8 mouse cellular contexts compared by ENCODE assay signal in genomic region chr9:44379054-44379834, GRCm38 (mm10). TPM values are rescaled to one million over a fixed set of nuclear protein-coding genes. Genes with fewer than 3 reads are reported as not detected.
DNase-seq lines count a peak whose midpoint lies in the region; ATAC-seq and TF ChIP-seq lines count a peak whose summit lies in the region.

Gene Hyou1 (plus strand): TSS chr9:44379490.

- peak within 1 kb of the TSS; percentile 97 for H3K4me2 ChIP-seq in forebrain, embryonic 12.5 days
- peak within 1 kb of the TSS; percentile 87 for H3K4me2 ChIP-seq in heart, postnatal 0 days (ENCODE audit: low read depth, low read length)
- peak within 1 kb of the TSS; percentile 95 for H3K4me2 ChIP-seq in liver, embryonic 16.5 days (ENCODE audit: low read depth, low read length)
- peak within 1 kb of the TSS; percentile 98 for H3K4me2 ChIP-seq in neural tube, embryonic 13.5 days

- peak within 1 kb of the TSS; percentile 98 for H3K4me3 ChIP-seq in E14TG2a.4 (replicated peaks; ENCODE audit: low read length)
- peak within 1 kb of the TSS; percentile 90 for H3K4me3 ChIP-seq in forebrain, embryonic 12.5 days (replicated peaks)
- H3K4me3 ChIP-seq in heart, postnatal 0 days (ENCODE audit: low read depth, low read length): peak within 1 kb of the TSS; percentile 62
- peak within 1 kb of the TSS; percentile 84 for H3K4me3 ChIP-seq in liver, embryonic 16.5 days (ENCODE audit: low read depth, low read length)
- H3K4me3 ChIP-seq in neural tube, embryonic 13.5 days: peak within 1 kb of the TSS; percentile 85
- H3K4me3 ChIP-seq in testis, adult 2 months (ENCODE audit: control insufficient read depth, low read depth, low read length): peak within 1 kb of the TSS; percentile 98

- no peaks in the 10 kb centered on the region for H3K27me3 ChIP-seq in E14TG2a.4 (ENCODE audit: insufficient read depth, low read length)
- H3K27me3 ChIP-seq in forebrain, embryonic 12.5 days: no peaks in the 10 kb centered on the region
- H3K27me3 ChIP-seq in heart, postnatal 0 days (ENCODE audit: control insufficient read depth, insufficient read depth, low read length): no peaks in the 10 kb centered on the region
- H3K27me3 ChIP-seq in liver, embryonic 16.5 days (ENCODE audit: control insufficient read depth, insufficient read depth, low read depth, low read length): no peaks in the 10 kb centered on the region
- H3K27me3 ChIP-seq in neural tube, embryonic 13.5 days: no peaks in the 10 kb centered on the region
- H3K27me3 ChIP-seq in testis, adult 2 months (ENCODE audit: control insufficient read depth, insufficient read depth, low read length): no peaks in the 10 kb centered on the region

- peaks cover 66% of the 10 kb centered on the region for H3K36me3 ChIP-seq in E14TG2a.4 (ENCODE audit: insufficient read depth, low read length)
- H3K36me3 ChIP-seq in forebrain, embryonic 12.5 days (replicated peaks): peaks cover 31% of the 10 kb centered on the region
- peaks cover 37% of the 10 kb centered on the region for H3K36me3 ChIP-seq in heart, postnatal 0 days (replicated peaks; ENCODE audit: control insufficient read depth, insufficient read depth, low read length)
- H3K36me3 ChIP-seq in liver, embryonic 16.5 days (ENCODE audit: control insufficient read depth, insufficient read depth): peaks cover 16% of the 10 kb centered on the region
- peaks cover 36% of the 10 kb centered on the region for H3K36me3 ChIP-seq in neural tube, embryonic 13.5 days
- peaks cover 5% of the 10 kb centered on the region for H3K36me3 ChIP-seq in testis, adult 2 months (ENCODE audit: control insufficient read depth, insufficient read depth, low read length)

- TF ChIP-seq CTCF in E14TG2a.4 (conservative IDR thresholded peaks at IDR 0.05; ENCODE audit: low read length): no peak
- peak; percentile 37 for TF ChIP-seq CTCF in heart, postnatal 0 days (IDR thresholded peaks at IDR 0.05; ENCODE audit: low read depth)
- TF ChIP-seq CTCF in testis, adult 2 months (IDR thresholded peaks at IDR 0.05; ENCODE audit: control insufficient read depth, insufficient read depth, insufficient replicate concordance, low read depth, low read length): 0 out of 2 replicates have a peak, but pooled peaks have one; percentile 1

- peak; percentile 96 for DNase-seq in c-Kit-positive CD71-positive TER-119-positive erythroid progenitor cells, embryonic 14.5 days (ENCODE audit: low spot score)
- peak; percentile 97 for DNase-seq in heart, postnatal 0 days (ENCODE audit: low spot score)
- DNase-seq in kidney, postnatal 4 days: peak; percentile 99

- peak; percentile 74 for TF ChIP-seq POLR2A in testis, adult 2 months (IDR thresholded peaks at IDR 0.05; ENCODE audit: control insufficient read depth, low read depth, low read length)

- peak; percentile 99 for ATAC-seq in forebrain, embryonic 12.5 days (ENCODE audit: low FRiP score)
- peak; percentile 99 for ATAC-seq in heart, postnatal 0 days (ENCODE audit: insufficient read depth, low read depth)
- peak; percentile 98 for ATAC-seq in liver, embryonic 16.5 days (ENCODE audit: low read depth)
- ATAC-seq in neural tube, embryonic 13.5 days (ENCODE audit: low read depth): peak; percentile 97

- WGBS in forebrain, embryonic 12.5 days: under 1% methylated on average over 82 of the region's 83 CpGs
- 0% methylated on average over 82 of the region's 83 CpGs for WGBS in heart, postnatal 0 days
- under 1% methylated on average over 82 of the region's 83 CpGs for WGBS in liver, embryonic 16.5 days (ENCODE audit: insufficient replicate concordance)
- under 1% methylated on average over 83 of the region's 83 CpGs for WGBS in neural tube, embryonic 13.5 days

- no peaks in the 10 kb centered on the region for H3K9me3 ChIP-seq in E14TG2a.4 (ENCODE audit: low read length)
- no peaks in the 10 kb centered on the region for H3K9me3 ChIP-seq in forebrain, embryonic 12.5 days
- no peaks in the 10 kb centered on the region for H3K9me3 ChIP-seq in heart, postnatal 0 days (replicated peaks; ENCODE audit: control insufficient read depth, low read length)
- H3K9me3 ChIP-seq in liver, embryonic 16.5 days (replicated peaks; ENCODE audit: control insufficient read depth, low read length): no peaks in the 10 kb centered on the region
- no peaks in the 10 kb centered on the region for H3K9me3 ChIP-seq in neural tube, embryonic 13.5 days

- peak within 1 kb of the TSS; percentile 85 for H3K27ac ChIP-seq in forebrain, embryonic 12.5 days
- H3K27ac ChIP-seq in heart, postnatal 0 days (ENCODE audit: low read depth): peak within 1 kb of the TSS; percentile 73
- H3K27ac ChIP-seq in liver, embryonic 16.5 days (ENCODE audit: low read length): peak within 1 kb of the TSS; percentile 82
- peak within 1 kb of the TSS; percentile 95 for H3K27ac ChIP-seq in neural tube, embryonic 13.5 days (replicated peaks)
- peak within 1 kb of the TSS; percentile 98 for H3K27ac ChIP-seq in testis, adult 2 months (ENCODE audit: control insufficient read depth, insufficient read depth, low read depth, low read length)

- H3K9ac ChIP-seq in forebrain, embryonic 12.5 days: peak within 1 kb of the TSS; percentile 92
- peak within 1 kb of the TSS; percentile 78 for H3K9ac ChIP-seq in heart, postnatal 0 days (replicated peaks; ENCODE audit: low read depth, low read length)
- peak within 1 kb of the TSS; percentile 85 for H3K9ac ChIP-seq in liver, embryonic 16.5 days (ENCODE audit: low read depth, low read length)
- peak within 1 kb of the TSS; percentile 97 for H3K9ac ChIP-seq in neural tube, embryonic 13.5 days

- TF ChIP-seq EP300 in heart, postnatal 0 days (IDR thresholded peaks at IDR 0.05; ENCODE audit: low read depth): peak; percentile 15; the same call in 1 of the 2 replicates

- peaks cover 61% of the 10 kb centered on the region for H3K4me1 ChIP-seq in E14TG2a.4 (replicated peaks; ENCODE audit: low read depth, low read length)
- peaks cover 17% of the 10 kb centered on the region for H3K4me1 ChIP-seq in forebrain, embryonic 12.5 days
- H3K4me1 ChIP-seq in heart, postnatal 0 days (ENCODE audit: control insufficient read depth, insufficient read depth): peaks cover 15% of the 10 kb centered on the region
- H3K4me1 ChIP-seq in liver, embryonic 16.5 days (ENCODE audit: control insufficient read depth, low read depth, low read length): peaks cover 19% of the 10 kb centered on the region
- peaks cover 31% of the 10 kb centered on the region for H3K4me1 ChIP-seq in neural tube, embryonic 13.5 days (replicated peaks)
- peaks cover 3% of the 10 kb centered on the region for H3K4me1 ChIP-seq in testis, adult 2 months (ENCODE audit: control insufficient read depth, insufficient read depth, low read length)

RNA-seq across cellular contexts. Expression of gene Hyou1, which starts in this region (rescaled TPM):
- 26.7 and 35.8 TPM in 2 replicates for polyA plus RNA-seq in forebrain, embryonic 12.5 days (2016; fragmentation: Nextera tagmentation; extraction: Ambion mirVana)
- total RNA-seq in heart, postnatal 0 days (2014; rRNA removed; ENCODE audit: low replicate concordance): 35.5 and 37.8 TPM in 2 replicates
- 5.4 and 5.9 TPM in 2 replicates for polyA plus RNA-seq in heart, postnatal 0 days (2015; fragmentation: Nextera tagmentation; extraction: Ambion mirVana)
- 14.3 and 14.5 TPM in 2 replicates for polyA plus RNA-seq in liver, embryonic 16.5 days (2015; fragmentation: Nextera tagmentation; extraction: Ambion mirVana)
- 26.4 and 29.6 TPM in 2 replicates for polyA plus RNA-seq in neural tube, embryonic 13.5 days (2015; fragmentation: Nextera tagmentation; extraction: Ambion mirVana)
- polyA plus RNA-seq in testis, adult 2 months (2012; rRNA removed): 82.1 and 99.9 TPM in 2 replicates

Comparison
In these comparisons a context has a peak if more than half of its experiments do, and no peak if none do; other contexts are left out.
1. Peak in every context shown above with its lines: DNase-seq, ATAC-seq, H3K4me3 ChIP-seq and H3K27ac ChIP-seq.